Mouse (Mus musculus) macrophage (primary cell): ENCODE measurements around the gene Hba-a1. TPM values are rescaled to one million over a fixed set of nuclear protein-coding genes. Genes with fewer than 3 reads are reported as not detected.
"Not testable (repeated sequence)": the region's sequence is repeated elsewhere in the genome, so short reads cannot be mapped to it uniquely, and the experiment has no call there.

Experiments
- H3K27ac ChIP-seq: fragments of 350-480 bp; formaldehyde crosslinking; 2 replicates; pipeline ENCODE4 v1.9.0; 2021
- H3K36me3 ChIP-seq: fragments of 350-480 bp; formaldehyde crosslinking; 2 replicates; pipeline ENCODE4 v1.9.0; 2021; ENCODE audit errors: inconsistent target
- H3K4me3 ChIP-seq: fragments of 350-480 bp; formaldehyde crosslinking; 2 replicates; pipeline ENCODE4 v1.9.0; 2021; ENCODE audit errors: inconsistent target
- H3K79me2 ChIP-seq: fragments of 350-480 bp; formaldehyde crosslinking; 2 replicates; pipeline ENCODE4 v1.9.0; 2021; ENCODE audit errors: inconsistent target
- WGBS: methylation state at CpG from one replicate; pipeline ENCODE4 v1.1.7; 2026; ENCODE audit warnings: inconsistent platforms; ENCODE audit not compliant: missing documents; 5-methylcytosine and 5-hydroxymethylcytosine counted together
- polyA plus RNA-seq: library from polyadenylated mRNA; stranded (reverse); fragments of 250-400 nt; gene quantifications from 3 replicates; pipeline ENCODE4 v1.2.4, GENCODE M21; 2018; ENCODE audit warnings: inconsistent platforms

Hba-a1 gene
- polyA plus RNA-seq, 1 experiment from 2014 or later, result not detected

DNA sequence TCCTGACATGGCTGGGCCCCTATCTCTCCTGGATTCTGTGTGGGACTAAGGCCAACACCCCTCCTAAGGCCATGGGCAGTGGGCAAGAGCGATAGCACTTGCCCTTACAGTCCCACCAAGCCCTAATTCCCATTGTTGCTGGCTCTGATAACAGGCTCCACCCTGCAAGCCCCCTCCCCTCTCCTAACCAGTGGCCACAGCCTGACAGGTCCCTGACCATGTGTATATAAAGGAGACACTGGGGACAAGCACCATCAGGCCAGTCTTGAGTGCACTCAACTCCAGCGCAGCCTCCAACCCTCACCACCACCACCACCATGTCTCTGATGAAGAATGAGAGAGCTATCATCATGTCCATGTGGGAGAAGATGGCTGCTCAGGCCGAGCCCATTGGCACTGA is 7.0 kb upstream of the Hba-a1 start, which contains the start of gene Hba-x:
Hba-x (plus strand) TSS at position 54 of the 400 bp plus-strand sequence.
- H3K4me3 ChIP-seq, result no peak within 1 kb of the TSS

GRCm38 (mm10) chr11:32277736-32278457 is 5.4 kb upstream of the Hba-a1 start:
- Histone ChIP-seq H3K4me3 (no peak overlapping the region), H3K27ac (no peak overlapping the region), H3K79me2 (no peaks in the 10 kb centered on the region), H3K36me3 (no peaks in the 10 kb centered on the region)
- WGBS, result 79% methylated on average over 21 of the region's 21 CpGs

More for the DNA sequence above, 7.0 kb upstream of the Hba-a1 start, which contains the start of gene Hba-x:
- no peaks in the 10 kb centered on the region for H3K36me3 ChIP-seq
- H3K79me2 ChIP-seq, result no peaks in the 10 kb centered on the region
- no peak within 1 kb of the TSS for H3K27ac ChIP-seq
- 94% methylated on average over 3 of the region's 3 CpGs for WGBS

GRCm38 (mm10) chr11:32278458-32278957 is 4.8 kb upstream of the Hba-a1 start:
- 89% methylated on average over 12 of the region's 12 CpGs for WGBS
- no peak overlapping the region for H3K27ac ChIP-seq
- no peaks in the 10 kb centered on the region for H3K36me3 ChIP-seq
- H3K79me2 ChIP-seq, result no peaks in the 10 kb centered on the region
- H3K4me3 ChIP-seq, result no peak overlapping the region

- no peaks in the 10 kb centered on the region for H3K79me2 ChIP-seq
- H3K4me3 ChIP-seq, result no peak overlapping the region
- no peak overlapping the region for H3K27ac ChIP-seq
- H3K36me3 ChIP-seq, result no peaks in the 10 kb centered on the region
- WGBS, result 97% methylated on average over 2 of the region's 2 CpGs
These were observed 2.7 kb upstream of the Hba-a1 start for GRCm38 (mm10) chr11:32280646-32281045.

DNA sequence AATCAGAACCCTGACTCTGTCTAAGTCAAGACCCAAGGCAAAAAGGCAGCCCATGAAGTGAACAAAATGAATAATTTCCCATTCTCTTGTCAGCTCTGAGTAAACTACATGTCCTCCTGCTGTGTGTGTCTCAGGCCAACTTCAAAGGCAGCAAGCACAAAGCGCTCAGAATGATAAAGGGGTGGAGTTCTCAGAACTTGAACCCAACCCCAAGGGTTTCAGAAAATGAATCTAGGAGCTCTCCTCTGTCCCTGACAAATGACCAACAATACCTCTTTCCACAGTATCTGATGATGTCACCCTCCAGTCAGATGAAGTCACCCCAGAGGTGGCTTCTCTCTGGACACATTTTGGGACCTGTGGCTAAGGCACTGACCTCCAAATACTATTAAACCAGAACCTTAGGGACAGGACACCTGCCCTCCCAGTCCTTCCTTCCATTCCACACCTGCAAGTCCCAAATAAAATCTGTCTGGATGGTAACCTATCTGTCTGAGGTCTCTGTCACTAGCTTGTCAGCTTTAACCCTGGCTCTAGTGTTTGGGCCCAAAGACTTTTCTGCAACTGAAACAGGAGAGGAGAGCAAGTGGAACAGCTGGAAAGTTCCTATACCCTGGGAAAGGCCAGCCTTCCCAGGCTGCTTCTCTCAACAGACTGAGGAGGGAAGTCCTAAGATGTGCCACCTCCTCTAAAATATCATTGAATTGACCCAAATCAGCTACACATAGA is 1.7 kb upstream of the Hba-a1 start:
- H3K27ac ChIP-seq, result no peak overlapping the region

DNA sequence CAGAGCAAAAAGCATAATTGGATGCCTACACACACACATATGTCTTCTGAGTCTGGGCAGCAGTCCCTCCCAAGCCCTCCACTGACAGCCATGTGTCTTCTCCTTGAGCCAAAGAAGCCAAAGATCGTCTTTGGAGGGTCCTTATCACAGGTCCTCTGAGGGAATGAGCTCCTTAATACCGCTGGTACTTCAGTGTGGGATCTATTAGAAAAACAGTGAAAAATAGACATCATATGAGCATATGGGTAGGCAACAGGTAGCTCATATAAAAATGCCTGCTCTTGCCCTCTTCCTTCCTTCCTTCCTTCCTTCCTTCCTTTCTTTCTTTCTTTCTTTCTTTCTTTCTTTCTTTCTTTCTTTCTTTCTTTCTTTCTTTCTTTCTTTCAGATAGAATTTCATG is 1.3 kb downstream of the Hba-a1 start:
- not testable (repeated sequence) for H3K27ac ChIP-seq, H3K79me2 ChIP-seq, H3K4me3 ChIP-seq, H3K36me3 ChIP-seq
- WGBS, result 66% methylated on average over 2 of the region's 2 CpGs

More for the DNA sequence above, 1.7 kb upstream of the Hba-a1 start:
- no peaks in the 10 kb centered on the region for H3K79me2 ChIP-seq
- H3K36me3 ChIP-seq, result no peaks in the 10 kb centered on the region
- H3K4me3 ChIP-seq, result no peak overlapping the region
- 100% methylated on average over 1 of the region's 1 CpGs for WGBS

DNA sequence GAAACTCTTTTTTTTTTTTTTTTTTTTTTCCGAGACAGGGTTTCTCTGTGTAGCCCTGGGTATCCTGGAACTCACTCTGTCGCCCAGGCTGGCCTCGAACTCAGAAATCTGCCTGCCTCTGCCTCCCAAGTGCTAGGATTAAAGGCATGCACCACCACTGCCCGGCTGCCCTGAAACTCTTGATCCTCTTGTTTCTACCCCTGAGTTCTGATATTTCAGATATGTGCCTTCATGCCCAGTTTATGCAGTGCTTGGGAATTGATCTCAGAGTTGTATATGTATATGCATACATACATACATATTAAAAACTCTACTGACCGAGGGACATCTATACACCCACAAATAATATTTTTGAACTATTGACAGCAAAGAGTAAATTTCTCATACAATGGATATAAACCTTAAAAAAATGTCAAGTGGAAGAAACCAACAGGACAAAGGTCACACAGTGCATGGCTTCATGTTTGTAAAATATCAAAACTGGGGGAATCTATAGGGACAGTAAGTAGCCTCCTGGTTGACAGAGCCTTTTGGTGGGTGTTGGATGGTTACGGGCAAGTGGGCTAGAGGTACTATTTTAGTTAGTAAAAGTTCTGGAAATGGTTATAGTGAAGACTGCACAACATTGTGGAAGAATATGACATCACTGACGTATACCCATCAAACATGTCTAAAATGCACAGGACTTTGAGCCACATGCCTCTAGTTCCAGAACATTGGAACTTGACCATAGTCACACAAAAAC is 1.9 kb downstream of the Hba-a1 start:
- Histone ChIP-seq H3K27ac (no peak overlapping the region), H3K4me3 (no peak overlapping the region), H3K79me2 (no peaks in the 10 kb centered on the region), H3K36me3 (no peaks in the 10 kb centered on the region)
- WGBS, result 87% methylated on average over 6 of the region's 7 CpGs

- H3K36me3 ChIP-seq, H3K79me2 ChIP-seq, H3K4me3 ChIP-seq, H3K27ac ChIP-seq: not testable (repeated sequence)
These were observed 2.6 kb downstream of the Hba-a1 start for GRCm38 (mm10) chr11:32285887-32286286.

DNA sequence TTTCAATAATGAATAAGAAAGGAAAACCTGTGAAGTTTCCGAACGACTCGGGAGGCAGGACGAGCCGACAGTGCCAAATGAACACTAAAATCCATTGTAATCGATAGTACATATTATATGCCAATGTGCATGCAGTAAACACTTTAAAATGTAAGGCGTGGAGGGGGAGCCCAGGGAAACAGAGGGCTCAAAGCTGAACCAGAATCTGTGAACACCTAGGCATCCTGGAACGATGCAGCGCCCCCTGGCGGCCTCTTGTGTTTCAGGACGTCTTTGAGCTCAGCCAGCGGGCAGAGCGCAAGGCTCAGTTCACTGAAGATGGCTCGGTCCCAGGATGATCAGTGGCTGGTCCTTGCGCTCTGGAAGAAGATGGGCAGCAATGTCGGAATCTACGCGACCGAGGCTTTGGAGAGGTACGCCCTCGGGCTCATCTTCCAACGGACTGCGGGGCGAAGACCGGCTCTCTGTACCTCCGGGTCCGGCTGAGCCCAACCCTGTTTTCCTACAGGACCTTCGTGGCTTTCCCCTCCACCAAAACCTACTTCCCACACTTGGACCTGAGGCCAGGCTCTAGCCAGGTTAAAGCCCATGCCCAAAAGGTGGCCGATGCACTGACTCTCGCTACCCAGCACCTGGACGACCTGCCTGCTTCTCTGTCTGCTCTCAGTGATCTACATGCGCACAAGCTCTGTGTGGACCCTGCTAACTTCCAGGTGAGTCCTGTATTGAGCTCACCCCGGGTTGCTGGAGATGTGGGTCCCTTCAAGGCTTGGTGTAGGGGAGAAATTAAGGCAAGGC is 3.6 kb downstream of the Hba-a1 start, which contains the start of gene Hbq1b:
Hbq1b (plus strand) TSS at position 271 of the 798 bp plus-strand sequence.
- H3K79me2 ChIP-seq, result not testable (repeated sequence)

DNA sequence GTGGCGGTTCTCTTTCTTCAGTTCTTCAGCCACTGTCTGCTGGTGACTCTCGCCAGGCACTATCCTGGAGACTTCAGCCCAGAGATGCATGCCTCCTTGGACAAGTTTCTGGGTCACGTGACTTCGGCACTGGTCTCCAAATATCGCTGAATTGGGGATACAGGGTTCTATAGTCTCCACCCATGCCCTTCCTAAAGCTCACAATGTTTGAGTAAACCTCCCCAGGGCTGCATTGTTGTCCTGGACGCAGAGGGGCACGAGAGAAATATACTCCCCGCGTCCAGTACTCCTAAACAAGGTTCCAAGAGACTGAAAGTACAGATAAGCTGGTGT is 4.1 kb downstream of the Hba-a1 start:
- WGBS, result 74% methylated on average over 9 of the region's 9 CpGs
- Histone ChIP-seq H3K27ac (no peak overlapping the region), H3K4me3 (no peak overlapping the region), H3K79me2 (no peaks in the 10 kb centered on the region), H3K36me3 (no peaks in the 10 kb centered on the region)

More for the DNA sequence above, 3.6 kb downstream of the Hba-a1 start, which contains the start of gene Hbq1b:
- WGBS, result 20% methylated on average over 29 of the region's 33 CpGs
- H3K36me3 ChIP-seq, H3K27ac ChIP-seq, H3K4me3 ChIP-seq: not testable (repeated sequence)

- H3K27ac ChIP-seq, H3K4me3 ChIP-seq, H3K36me3 ChIP-seq, H3K79me2 ChIP-seq: not testable (repeated sequence)
- 90% methylated on average over 3 of the region's 4 CpGs for WGBS
These were observed 9.5 kb downstream of the Hba-a1 start for GRCm38 (mm10) chr11:32292819-32293218.

GRCm38 (mm10) chr11:32293479-32293878 is 10.2 kb downstream of the Hba-a1 start:
- H3K79me2 ChIP-seq, H3K4me3 ChIP-seq, H3K27ac ChIP-seq, H3K36me3 ChIP-seq: not testable (repeated sequence)
- 60% methylated on average over 3 of the region's 3 CpGs for WGBS

DNA sequence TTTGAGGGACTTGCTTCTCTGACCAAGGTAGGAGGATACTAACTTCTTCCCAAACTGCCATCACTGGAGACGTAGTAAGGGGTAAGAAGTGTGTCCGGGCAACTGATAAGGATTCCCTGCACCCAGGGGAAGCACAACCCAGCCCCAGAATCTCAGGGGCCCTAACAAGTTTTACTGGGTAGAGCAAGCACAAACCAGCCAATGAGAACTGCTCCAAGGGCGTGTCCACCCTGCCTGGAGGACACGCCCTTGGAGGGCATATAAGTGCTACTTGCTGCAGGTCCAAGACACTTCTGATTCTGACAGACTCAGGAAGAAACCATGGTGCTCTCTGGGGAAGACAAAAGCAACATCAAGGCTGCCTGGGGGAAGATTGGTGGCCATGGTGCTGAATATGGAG is 12.9 kb downstream of the Hba-a1 start, which contains the start of gene Hba-a2:
Hba-a2 (plus strand) TSS at position 287 of the 400 bp plus-strand sequence.
- H3K36me3 ChIP-seq, H3K79me2 ChIP-seq, H3K27ac ChIP-seq, H3K4me3 ChIP-seq: not testable (repeated sequence)
- no CpG with 5 or more reads among the region's 4 CpGs for WGBS

GRCm38 (mm10) chr11:32297417-32297816 is 14.1 kb downstream of the Hba-a1 start:
- 71% methylated on average over 1 of the region's 2 CpGs for WGBS
- not testable (repeated sequence) for H3K27ac ChIP-seq, H3K79me2 ChIP-seq, H3K36me3 ChIP-seq, H3K4me3 ChIP-seq
